Mouse (Mus musculus) Patski (cell line): ENCODE results near the gene Tbl3. TPM values are rescaled to one million over a fixed set of nuclear protein-coding genes. Genes with fewer than 3 reads are reported as not detected.

Source experiments
- ATAC-seq: fragments of 100-300 bp; one replicate; pipeline ENCODE4 v1.8.0; 2021
- CTCF ChIA-PET: fragments of 350-600 bp; sonication (Branson Sonifier 250); formaldehyde crosslinking; loops from one replicate; lab custom pipeline; 2022; ENCODE audit warnings: inconsistent platforms; lab: Charles Lee
- POLR2A ChIA-PET: fragments of 350-600 bp; sonication (Branson Sonifier 250); formaldehyde crosslinking; loops from one replicate; lab custom pipeline; 2022; ENCODE audit warnings: antibody characterized with exemption, inconsistent platforms; lab: Charles Lee
- DNase-seq: peaks from one replicate; pipeline ENCODE4 v3.0.0-alpha.2; 2011; ENCODE audit warnings: low read depth, low spot score
- H3K27me3 ChIP-seq: fragments of 371-371 bp; one replicate; pipeline ENCODE4 v1.5.1; 2021
- CTCF ChIP-seq: fragments of 100-300 bp; IDR thresholded peaks from one replicate; pipeline ENCODE4 v1.5.1; 2021
- in situ Hi-C: fragments of 300-500 bp; cut with MboI; formaldehyde crosslinking; loops from 3 replicates; pipeline ENCODE4 v1.11.1; 2018; ENCODE audit warnings: low pct_unique_long_range_greater_than_20kb, mixed read lengths
- polyA plus RNA-seq: library from polyadenylated mRNA; unstranded; gene quantifications from one replicate; pipeline ENCODE4 v1.2.3, GENCODE M21; 2021

The Tbl3 gene
- polyA plus RNA-seq, 1 experiment from 2014 or later, result 66.1 TPM

- ChIA-PET POLR2A (interaction anchor here (2.2 kb wide), 1 partner anchor 8 kb away, joined by 11 read pairs; the partner anchor contains the start of gene Tbl3), CTCF (no interaction called here)
- no peaks in the 10 kb centered on the region for H3K27me3 ChIP-seq
- no peak for TF ChIP-seq CTCF
- in situ Hi-C loops, result no loop called here
- DNase-seq (no peak), ATAC-seq (no peak)
Measured at GRCm38 (mm10) chr17:24698715-24699114, 8.7 kb downstream of the Tbl3 start.

DNA sequence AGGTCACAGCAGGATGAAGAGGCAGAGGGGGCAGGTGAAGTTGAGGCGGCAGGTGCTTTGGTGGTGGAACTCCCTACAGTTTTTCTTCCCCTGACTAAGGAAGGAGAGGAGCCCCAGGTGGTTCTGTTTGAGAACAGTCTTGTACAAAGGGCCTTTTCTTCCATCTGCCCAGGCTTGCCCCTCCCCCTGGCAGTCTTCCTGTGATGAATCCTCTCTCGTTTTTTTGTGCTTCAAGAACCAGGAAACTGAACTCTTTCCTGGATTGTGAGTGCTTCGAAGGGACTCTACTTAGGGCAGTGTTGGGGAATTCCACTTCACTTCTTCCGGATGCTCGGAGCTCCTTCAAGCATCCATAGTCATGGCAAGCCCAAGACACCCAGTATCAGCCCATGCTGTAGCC is 9.5 kb downstream of the Tbl3 start:
- TF ChIP-seq CTCF, result no peak
- ChIA-PET CTCF (interaction anchor here (1.4 kb wide), 1 partner anchor 67 kb away, joined by 3 read pairs; no protein-coding TSS in a partner anchor), POLR2A (interaction anchor here (2.2 kb wide), 1 partner anchor 9 kb away, joined by 11 read pairs; the partner anchor contains the start of gene Tbl3)
- no peak for DNase-seq
- H3K27me3 ChIP-seq, result no peaks in the 10 kb centered on the region
- no peak for ATAC-seq
- in situ Hi-C loops, result no loop called here

DNA sequence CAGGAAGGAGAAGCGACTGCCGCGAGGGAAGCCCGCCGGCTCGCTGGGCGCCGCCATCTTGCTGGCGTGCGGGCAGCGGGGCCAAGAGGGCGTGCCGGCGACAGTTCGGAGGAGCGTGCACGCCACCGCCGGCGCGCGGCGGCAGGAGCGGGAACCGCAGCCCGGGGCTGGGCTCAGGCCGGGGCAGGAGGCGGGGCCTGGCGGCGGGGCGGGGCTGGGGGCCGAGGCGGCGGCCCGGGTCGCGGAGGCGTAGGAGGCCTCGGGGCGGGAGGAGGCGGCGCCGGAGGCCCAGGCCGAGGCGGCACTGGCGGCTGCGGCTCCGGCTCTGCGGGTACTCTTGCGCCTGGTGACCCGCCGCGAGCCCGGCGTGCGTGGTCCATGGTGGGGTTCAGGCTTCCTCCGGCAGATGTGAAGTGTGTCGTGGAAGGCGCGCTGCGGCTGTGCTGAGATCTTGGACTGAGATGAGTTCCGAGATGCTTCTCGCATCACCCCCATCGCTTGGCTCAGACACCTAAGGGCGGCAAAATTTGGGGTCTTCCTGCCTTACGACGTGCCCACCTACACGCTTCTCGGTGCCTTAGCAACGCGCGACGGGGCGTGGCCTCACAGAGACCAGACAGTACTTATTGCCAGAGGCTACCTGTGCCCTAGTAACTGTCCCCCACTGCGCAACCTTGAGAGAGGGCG is 11.3 kb downstream of the Tbl3 start, which contains the start of the genes Gfer and Noxo1:
Gene Gfer, minus strand, starts transcription at position 146 of the 687 bp plus-strand sequence.
Gene Noxo1, plus strand, starts transcription at position 224 of the 687 bp plus-strand sequence.
- in situ Hi-C loops, result no loop called here

GRCm38 (mm10) chr17:24695326-24696010 is 12.0 kb downstream of the Tbl3 start:
- ATAC-seq (peak; percentile 17), DNase-seq (no peak)
- POLR2A ChIA-PET, result no interaction called here
- CTCF ChIA-PET, result no interaction called here
- in situ Hi-C loops, result no loop called here
- TF ChIP-seq CTCF, result no peak
- H3K27me3 ChIP-seq, result no peaks in the 10 kb centered on the region

More for the DNA sequence above, 11.3 kb downstream of the Tbl3 start, which contains the start of the genes Gfer and Noxo1:
- peak; percentile 79 for ATAC-seq
- no peak for DNase-seq
- H3K27me3 ChIP-seq, result no peaks in the 10 kb centered on the region
- CTCF ChIA-PET, result no interaction called here
- TF ChIP-seq CTCF, result no peak
- POLR2A ChIA-PET, result interaction anchor here (2.2 kb wide), 1 partner anchor 11 kb away, joined by 11 read pairs; the partner anchor contains the start of gene Tbl3

- POLR2A ChIA-PET, result no interaction called here
- TF ChIP-seq CTCF, result no peak
- CTCF ChIA-PET, result no interaction called here
- no peaks in the 10 kb centered on the region for H3K27me3 ChIP-seq
- no peak for DNase-seq
- no peak for ATAC-seq
- in situ Hi-C loops, result no loop called here
Measured at GRCm38 (mm10) chr17:24692385-24692784, 15.1 kb downstream of the Tbl3 start.

GRCm38 (mm10) chr17:24689251-24690081 is 18.0 kb downstream of the Tbl3 start, which contains the start of gene Syngr3:
Syngr3 (minus strand) TSS chr17:24689955.
- DNase-seq, result no peak
- ChIA-PET POLR2A (interaction anchor here (2.0 kb wide), 1 partner anchor 19 kb away, joined by 7 read pairs; no protein-coding TSS in a partner anchor), CTCF (interaction anchor here (1.0 to 1.2 kb wide), 2 partner anchors 20 to 35 kb away, joined by 3 to 5 read pairs; partner anchors contain the start of genes Ndufb10 and Zfp598)
- TF ChIP-seq CTCF, result no peak
- H3K27me3 ChIP-seq, result no peaks in the 10 kb centered on the region
- in situ Hi-C loops, result no loop called here
- ATAC-seq, result peak; percentile 20

GRCm38 (mm10) chr17:24687599-24687998 is 19.9 kb downstream of the Tbl3 start:
- ChIA-PET CTCF (no interaction called here), POLR2A (no interaction called here)
- no peak for TF ChIP-seq CTCF
- in situ Hi-C loops, result no loop called here
- H3K27me3 ChIP-seq, result no peaks in the 10 kb centered on the region
- ATAC-seq, result no peak
- no peak for DNase-seq

- no peaks in the 10 kb centered on the region for H3K27me3 ChIP-seq
- no peak for DNase-seq
- in situ Hi-C loops, result no loop called here
- TF ChIP-seq CTCF, result no peak
- ATAC-seq, result no peak
- POLR2A ChIA-PET, result no interaction called here
- CTCF ChIA-PET, result interaction anchor here (0.8 kb wide), 1 partner anchor 13 kb away, joined by 4 read pairs; no protein-coding TSS in a partner anchor
Measured at GRCm38 (mm10) chr17:24687146-24687595, 20.3 kb downstream of the Tbl3 start.

DNA sequence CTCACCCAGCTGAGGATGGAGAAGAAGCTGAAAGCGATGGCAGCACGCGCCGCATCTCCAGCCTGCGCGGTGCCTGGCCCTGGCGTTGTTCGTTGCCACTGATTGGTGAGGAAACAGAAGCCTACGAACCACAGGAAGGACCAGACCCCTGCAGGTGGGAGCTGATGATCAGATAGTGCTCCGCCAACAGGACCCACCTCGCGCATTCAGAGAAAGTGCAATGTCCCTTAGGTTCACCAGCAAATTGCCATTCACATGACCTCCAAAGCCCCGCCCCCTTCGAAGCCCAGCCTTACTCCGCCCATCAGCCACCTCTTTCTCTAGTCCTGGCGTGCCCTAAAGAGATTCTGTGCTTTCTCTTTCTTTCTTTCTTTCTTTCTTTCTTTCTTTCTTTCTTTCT is 20.9 kb downstream of the Tbl3 start:
- no peaks in the 10 kb centered on the region for H3K27me3 ChIP-seq
- DNase-seq (no peak), ATAC-seq (no peak)
- CTCF ChIA-PET, result interaction anchor here (0.8 kb wide), 1 partner anchor 12 kb away, joined by 4 read pairs; no protein-coding TSS in a partner anchor
- POLR2A ChIA-PET, result interaction anchor here (1.7 kb wide), 1 partner anchor 17 kb away, joined by 4 read pairs; the partner anchor contains the start of gene Zfp598
- TF ChIP-seq CTCF, result no peak
- in situ Hi-C loops, result no loop called here
